Mouse (Mus musculus) C2C12 (cell line): Measurements from ENCODE around the gene Phex.

Source experiments
- CTCF ChIP-seq: IDR thresholded peaks from one replicate; pipeline ENCODE4 v1.5.1; 2011; ENCODE audit not compliant: control insufficient read depth, insufficient read depth, insufficient read length
- MYOG ChIP-seq: IDR thresholded peaks from one replicate; pipeline ENCODE4 v1.6.1; 2011; ENCODE audit not compliant: control insufficient read depth, insufficient read length; ENCODE audit errors: extremely low read depth
- USF1 ChIP-seq: IDR thresholded peaks from one replicate; pipeline ENCODE4 v1.6.1; 2011; ENCODE audit warnings: low read depth, mild to moderate bottlenecking, control low read depth, moderate library complexity

DNA sequence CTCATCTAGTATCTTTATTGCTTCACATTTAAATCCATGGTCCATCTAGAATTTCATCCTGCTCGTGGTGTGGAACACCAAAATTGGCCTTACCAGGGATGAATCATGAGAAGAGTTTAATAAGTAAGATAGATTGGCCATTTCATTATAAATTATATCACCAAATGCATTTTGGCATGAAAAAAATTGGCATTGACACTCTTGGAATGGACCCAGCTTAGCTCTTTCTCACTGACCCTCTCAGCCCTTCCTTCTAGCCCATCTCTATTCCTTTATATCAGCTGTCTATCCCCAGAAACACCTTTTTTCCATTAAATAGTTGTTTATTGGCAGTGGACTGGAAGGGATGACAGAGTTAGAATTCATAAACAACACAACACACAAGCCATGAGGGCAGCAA lies 37.7 kb downstream of the Phex start:
- TF ChIP-seq CTCF: no peak
- no peak for TF ChIP-seq USF1
- TF ChIP-seq MYOG: no peak
